Mouse (Mus musculus) bone marrow macrophage, adult 2 months (primary cell): ENCODE measurements around the gene Zdhhc1.

Experiments used
- CTCF ChIP-seq: IDR thresholded peaks from 2 replicates; pipeline ENCODE4 v1.5.1; 2012; ENCODE audit warnings: low read depth, mild to moderate bottlenecking, low read length, moderate library complexity
- POLR2A ChIP-seq: IDR thresholded peaks from 2 replicates; pipeline ENCODE4 v1.6.1; 2012; ENCODE audit warnings: mild to moderate bottlenecking, low read depth, low read length, borderline replicate concordance

GRCm38 (mm10) chr8:105508758-105509157 lies 12.1 kb upstream of the Zdhhc1 start:
- TF ChIP-seq POLR2A (no peak), CTCF (no peak)
